Mouse (Mus musculus) hindbrain, embryonic 13.5 days (tissue): Measurements from ENCODE around the gene Nphp3. TPM values are rescaled to one million over a fixed set of nuclear protein-coding genes. Genes with fewer than 3 reads are reported as not detected.
A peak's percentile ranks its signal among the peaks of the same experiment; 100 is the strongest.

Source experiments
- ATAC-seq: fragments of 200-750 bp; cut with Nextera tagmentation; 2 replicates; pipeline ENCODE4 v1.8.0; 2017; ENCODE audit warnings: moderate TSS enrichment; ENCODE audit not compliant: low FRiP score
- H3K27ac ChIP-seq: fragments of 300-500 bp; sonication (generic); 2 replicates; pipeline ENCODE4 v1.5.1; 2015; ENCODE audit warnings: inconsistent platforms, mild to moderate bottlenecking, moderate library complexity
- H3K27me3 ChIP-seq: fragments of 300-500 bp; sonication (generic); 2 replicates; pipeline ENCODE4 v1.6.1; 2015; ENCODE audit warnings: mild to moderate bottlenecking, inconsistent platforms
- H3K36me3 ChIP-seq: fragments of 300-500 bp; sonication (generic); 2 replicates; pipeline ENCODE4 v1.6.1; 2015; ENCODE audit warnings: mild to moderate bottlenecking, inconsistent platforms
- H3K4me1 ChIP-seq: fragments of 300-500 bp; sonication (generic); replicated peaks from 2 replicates; pipeline ENCODE4 v1.6.1; 2015; ENCODE audit warnings: inconsistent platforms
- H3K4me2 ChIP-seq: fragments of 300-500 bp; sonication (generic); 2 replicates; pipeline ENCODE4 v1.6.1; 2015; ENCODE audit warnings: inconsistent platforms, mild to moderate bottlenecking, moderate library complexity
- H3K4me3 ChIP-seq: fragments of 300-500 bp; sonication (generic); 2 replicates; pipeline ENCODE4 v1.5.1; 2015; ENCODE audit warnings: mild to moderate bottlenecking, inconsistent platforms
- H3K9ac ChIP-seq: fragments of 300-500 bp; sonication (generic); 2 replicates; pipeline ENCODE4 v1.6.1; 2015; ENCODE audit warnings: mild to moderate bottlenecking, inconsistent platforms
- H3K9me3 ChIP-seq: fragments of 300-500 bp; sonication (generic); 2 replicates; pipeline ENCODE4 v1.6.1; 2016; ENCODE audit warnings: inconsistent platforms
- WGBS: fragments of 180-500 bp; shearing (Covaris S2); methylation state at CpG from one replicate; pipeline ENCODE4 v1.1.7; 2015; 5-methylcytosine and 5-hydroxymethylcytosine counted together
- polyA plus RNA-seq: library from polyadenylated mRNA; unstranded; fragments of >200 nt; fragmentation: Nextera tagmentation; extraction: Ambion mirVana; gene quantifications from 2 replicates; pipeline ENCODE4 v1.2.1, GENCODE M21; 2015

Gene Nphp3
- 2.9 and 3.9 TPM in 2 replicates for polyA plus RNA-seq

DNA sequence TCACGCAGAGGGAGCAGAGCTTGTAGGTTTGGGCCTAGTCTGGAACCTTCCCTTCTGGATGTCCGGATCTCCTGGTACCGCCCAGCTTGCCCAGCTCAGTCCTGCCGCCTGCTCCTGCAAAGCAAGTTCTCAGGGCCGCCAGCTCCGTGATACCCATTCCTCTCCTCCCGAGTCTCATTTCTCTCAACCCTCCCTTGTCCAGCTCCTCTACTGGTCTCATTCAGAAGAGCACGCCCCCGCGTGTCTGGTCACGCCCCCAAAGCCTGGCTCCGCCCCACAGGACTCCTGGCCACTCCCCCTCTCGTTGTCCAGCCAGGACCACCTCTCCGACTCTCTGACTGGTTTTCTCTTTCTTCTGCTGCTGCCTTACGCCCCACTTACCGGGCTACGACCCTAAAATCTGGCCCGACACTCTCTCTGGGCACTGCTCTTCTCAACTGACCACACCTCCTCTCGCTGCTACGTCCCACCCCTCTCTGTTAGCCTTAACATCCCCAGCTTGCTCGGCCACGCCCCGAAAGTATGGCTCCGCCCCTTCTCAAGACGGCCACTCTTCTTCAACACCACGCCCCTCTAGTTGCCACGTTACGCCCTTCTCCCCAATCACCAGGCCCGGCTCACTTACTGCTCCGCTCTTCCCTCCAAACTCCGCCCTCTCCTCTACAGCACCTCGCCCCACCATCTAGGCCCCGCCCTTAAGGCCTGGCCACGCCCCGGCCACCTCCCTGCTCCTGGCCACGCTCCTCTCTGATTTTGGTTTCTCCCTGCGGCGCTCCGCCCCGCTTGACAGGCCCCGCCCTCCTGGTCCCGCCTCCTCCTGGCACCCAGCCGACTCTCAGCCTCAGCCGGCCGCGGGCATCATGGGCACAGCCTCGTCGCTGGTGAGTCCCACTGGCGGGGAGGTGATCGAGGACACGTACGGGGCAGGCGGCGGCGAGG, at the start of gene Nphp3:
TSS of gene Nphp3 (plus strand) at position 624 of the 939 bp plus-strand sequence.
- H3K27me3 ChIP-seq: peaks cover 6% of the 10 kb centered on the region; the same call in 1 of the 2 replicates
- 1% methylated on average over 55 of the region's 55 CpGs for WGBS

DNA sequence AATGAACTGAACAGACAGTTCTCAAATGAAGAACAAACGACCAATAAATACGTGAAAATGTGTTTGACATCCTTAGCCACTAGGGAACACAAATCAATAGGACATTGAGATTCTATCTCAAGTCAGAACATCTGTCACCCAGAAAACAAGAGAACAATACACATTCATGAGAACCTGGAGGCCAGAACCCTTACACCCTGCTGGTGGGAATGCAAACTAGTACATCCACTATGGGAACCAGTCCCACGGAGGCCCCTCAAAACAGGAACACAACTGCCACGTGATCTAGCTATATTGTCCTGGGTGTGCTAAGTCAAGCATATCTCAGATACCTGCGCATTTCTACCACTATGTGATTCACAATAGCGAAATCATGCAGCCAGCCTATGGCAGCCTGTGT, 43.6 kb upstream of the Nphp3 start:
- 64% methylated on average over 6 of the region's 6 CpGs for WGBS
- Histone ChIP-seq H3K36me3 (no peaks in the 10 kb centered on the region), H3K27me3 (no peaks in the 10 kb centered on the region), H3K9me3 (no peaks in the 10 kb centered on the region), H3K4me2 (no peak overlapping the region), H3K4me3 (no peak overlapping the region), H3K4me1 (no peaks in the 10 kb centered on the region), H3K9ac (no peak overlapping the region), H3K27ac (no peak overlapping the region)
- no peak for ATAC-seq

More for the DNA sequence above, at the start of gene Nphp3:
- Histone ChIP-seq H3K9me3 (no peaks in the 10 kb centered on the region), H3K4me1 (peaks cover 19% of the 10 kb centered on the region), H3K4me2 (peak within 1 kb of the TSS; percentile 65), H3K27ac (peak within 1 kb of the TSS; percentile 87), H3K4me3 (peak within 1 kb of the TSS; percentile 64), H3K36me3 (0 out of 2 replicates have a peak, but pooled peaks cover 3% of the 10 kb centered on the region), H3K9ac (peak within 1 kb of the TSS; percentile 77)
- ATAC-seq: peak; percentile 98

DNA sequence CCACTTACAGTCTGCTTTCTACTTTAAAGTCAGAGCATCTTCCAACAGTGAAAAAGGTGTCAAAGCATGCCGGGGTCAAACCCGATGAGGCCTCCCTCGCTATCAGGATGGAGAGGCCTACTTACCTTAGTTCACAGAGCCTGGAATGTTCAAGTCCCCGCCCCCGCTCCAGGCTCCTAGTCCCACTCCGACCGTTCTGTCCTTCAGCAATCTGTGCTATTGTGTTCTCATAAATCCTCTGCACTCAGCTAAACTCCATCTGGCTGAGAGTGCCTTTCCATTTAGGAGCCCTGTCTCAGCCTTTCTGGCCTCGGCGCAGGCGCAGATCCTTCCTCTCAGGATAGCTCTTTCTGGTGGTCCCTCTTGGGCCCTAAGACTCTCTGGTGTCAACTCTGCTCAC, 42.4 kb upstream of the Nphp3 start:
- Histone ChIP-seq H3K4me1 (no peaks in the 10 kb centered on the region), H3K4me3 (no peak overlapping the region), H3K9ac (no peak overlapping the region), H3K27me3 (no peaks in the 10 kb centered on the region), H3K4me2 (no peak overlapping the region), H3K27ac (no peak overlapping the region), H3K36me3 (no peaks in the 10 kb centered on the region), H3K9me3 (no peaks in the 10 kb centered on the region)
- no peak for ATAC-seq
- 88% methylated on average over 10 of the region's 10 CpGs for WGBS

GRCm38 (mm10) chr9:103996496-103996895, 5.8 kb upstream of the Nphp3 start:
- Histone ChIP-seq H3K27ac (no peak overlapping the region), H3K36me3 (no peaks in the 10 kb centered on the region), H3K4me1 (peaks cover 5% of the 10 kb centered on the region), H3K9me3 (no peaks in the 10 kb centered on the region), H3K4me3 (no peak overlapping the region), H3K27me3 (peaks cover 10% of the 10 kb centered on the region; the same call in 1 of the 2 replicates), H3K9ac (no peak overlapping the region), H3K4me2 (no peak overlapping the region)
- WGBS: 10% methylated on average over 2 of the region's 2 CpGs
- no peak for ATAC-seq

DNA sequence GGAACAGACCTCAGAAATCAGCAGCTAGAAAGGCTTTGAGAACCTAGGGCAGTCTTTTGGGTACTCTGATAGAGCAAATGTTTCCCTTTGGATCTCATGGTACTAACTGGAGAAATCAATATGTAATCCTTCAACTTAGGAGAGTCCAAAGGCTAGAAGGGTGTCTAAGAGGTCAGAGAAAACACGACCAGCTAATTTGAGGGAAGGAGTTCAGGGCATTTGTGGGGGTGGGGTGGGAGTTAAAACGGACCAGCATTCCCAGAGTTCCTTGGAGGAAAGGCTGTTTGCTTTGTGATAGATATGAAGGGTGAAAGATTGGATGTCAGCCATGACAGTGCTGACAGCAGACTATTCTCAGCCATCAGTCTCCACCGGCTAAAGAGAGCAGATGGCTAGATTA, 1.7 kb upstream of the Nphp3 start:
- Histone ChIP-seq H3K9me3 (no peaks in the 10 kb centered on the region), H3K4me1 (peaks cover 19% of the 10 kb centered on the region), H3K36me3 (0 out of 2 replicates have a peak, but pooled peaks cover 3% of the 10 kb centered on the region), H3K9ac (no peak overlapping the region), H3K4me3 (no peak overlapping the region), H3K27me3 (peaks cover 10% of the 10 kb centered on the region; the same call in 1 of the 2 replicates), H3K4me2 (no peak overlapping the region), H3K27ac (no peak overlapping the region)
- ATAC-seq: no peak
- WGBS: 68% methylated on average over 3 of the region's 3 CpGs

DNA sequence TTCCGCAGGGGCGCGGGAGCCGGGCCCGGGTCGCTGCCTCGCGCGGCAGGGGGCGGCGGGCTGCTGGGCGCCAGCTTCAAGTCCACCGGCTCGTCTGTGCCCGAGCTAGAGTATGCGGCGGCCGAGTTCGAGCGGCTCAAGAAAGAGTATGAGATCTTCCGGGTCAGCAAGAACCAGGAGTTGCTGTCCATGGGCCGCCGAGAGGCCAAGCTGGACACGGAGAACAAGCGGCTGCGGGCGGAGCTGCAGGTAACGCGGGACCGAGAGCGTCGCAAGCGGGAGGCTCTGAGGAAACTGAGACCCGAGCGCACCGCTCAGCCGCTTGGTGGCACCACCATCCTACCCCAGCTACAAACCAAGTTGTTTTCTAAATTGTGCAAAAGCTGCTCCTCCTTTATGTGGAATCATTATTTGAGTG, 578 bp downstream of the Nphp3 start:
- Histone ChIP-seq H3K4me3 (peak overlapping the region; percentile 64), H3K9ac (peak overlapping the region; percentile 77), H3K9me3 (no peaks in the 10 kb centered on the region), H3K27me3 (0 out of 2 replicates have a peak, but pooled peaks cover 4% of the 10 kb centered on the region), H3K36me3 (peaks cover 3% of the 10 kb centered on the region; the same call in 1 of the 2 replicates), H3K4me2 (peak overlapping the region; percentile 65), H3K27ac (peak overlapping the region; percentile 87), H3K4me1 (peaks cover 19% of the 10 kb centered on the region)
- peak; percentile 53 for ATAC-seq
- 0% methylated on average over 37 of the region's 37 CpGs for WGBS

GRCm38 (mm10) chr9:104014526-104014925, 12.2 kb downstream of the Nphp3 start:
- Histone ChIP-seq H3K9ac (no peak overlapping the region), H3K4me3 (no peak overlapping the region), H3K27me3 (no peaks in the 10 kb centered on the region), H3K36me3 (peaks cover 30% of the 10 kb centered on the region), H3K9me3 (no peaks in the 10 kb centered on the region), H3K4me2 (no peak overlapping the region), H3K4me1 (no peaks in the 10 kb centered on the region), H3K27ac (no peak overlapping the region)
- WGBS: 78% methylated on average over 1 of the region's 1 CpGs
- no peak for ATAC-seq

DNA sequence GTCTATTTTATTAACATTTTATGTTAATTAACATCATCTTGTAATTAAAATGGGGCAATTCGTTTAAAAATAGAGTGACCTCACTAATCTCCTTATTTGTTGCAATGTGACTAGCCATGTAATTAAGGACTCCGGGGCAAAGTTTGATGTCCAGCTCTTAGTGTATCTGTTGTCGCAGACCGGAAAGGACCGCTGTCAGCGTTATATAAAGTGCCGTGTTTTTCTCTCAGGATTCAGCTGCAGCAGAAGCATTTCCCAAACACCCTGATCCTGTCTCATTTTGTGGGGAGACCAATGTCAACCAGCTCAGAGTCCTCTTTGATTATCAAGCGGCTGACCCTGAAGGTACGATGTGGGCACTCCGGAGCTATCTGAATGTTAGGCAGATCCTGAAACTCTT, 18.7 kb downstream of the Nphp3 start:
- Histone ChIP-seq H3K4me2 (no peak overlapping the region), H3K27ac (no peak overlapping the region), H3K36me3 (peaks cover 62% of the 10 kb centered on the region), H3K9me3 (no peaks in the 10 kb centered on the region), H3K27me3 (no peaks in the 10 kb centered on the region), H3K9ac (no peak overlapping the region), H3K4me1 (no peaks in the 10 kb centered on the region), H3K4me3 (no peak overlapping the region)
- ATAC-seq: no peak
- 93% methylated on average over 10 of the region's 10 CpGs for WGBS

- H3K9me3 ChIP-seq: 0 out of 2 replicates have a peak, but pooled peaks cover 9% of the 10 kb centered on the region
- 96% methylated on average over 8 of the region's 8 CpGs for WGBS
- H3K36me3 ChIP-seq: peaks cover 50% of the 10 kb centered on the region
- no peaks in the 10 kb centered on the region for H3K4me1 ChIP-seq
- no peak overlapping the region for H3K4me3 ChIP-seq
- H3K4me2 ChIP-seq: no peak overlapping the region
- no peak overlapping the region for H3K27ac ChIP-seq
- no peak for ATAC-seq
- no peaks in the 10 kb centered on the region for H3K27me3 ChIP-seq
- H3K9ac ChIP-seq: no peak overlapping the region
These were observed 24.8 kb downstream of the Nphp3 start for GRCm38 (mm10) chr9:104027186-104027585.

DNA sequence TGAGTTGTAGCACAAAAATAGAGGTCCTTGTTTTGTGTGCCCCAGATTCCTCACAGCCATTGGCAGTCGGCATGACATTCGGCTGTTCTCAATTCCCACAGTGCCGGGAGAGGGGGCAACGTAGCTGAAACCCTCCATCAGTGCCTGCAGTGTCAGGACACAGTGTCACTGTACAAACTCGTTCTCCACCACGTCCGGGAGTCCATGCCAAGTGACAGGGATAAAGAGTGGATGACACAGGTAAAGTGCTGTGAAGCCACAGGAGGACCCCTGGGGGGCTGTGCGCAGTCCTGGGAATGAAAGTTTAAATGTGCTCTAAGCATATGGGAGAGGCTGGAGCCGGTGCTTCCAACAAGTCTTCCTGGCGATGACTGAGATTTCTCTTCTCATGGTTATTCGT, 27.5 kb downstream of the Nphp3 start:
- Histone ChIP-seq H3K36me3 (peaks cover 39% of the 10 kb centered on the region), H3K9ac (no peak overlapping the region), H3K4me3 (no peak overlapping the region), H3K9me3 (0 out of 2 replicates have a peak, but pooled peaks cover 9% of the 10 kb centered on the region), H3K4me2 (no peak overlapping the region), H3K4me1 (no peaks in the 10 kb centered on the region), H3K27me3 (no peaks in the 10 kb centered on the region), H3K27ac (no peak overlapping the region)
- 92% methylated on average over 11 of the region's 11 CpGs for WGBS
- ATAC-seq: no peak

DNA sequence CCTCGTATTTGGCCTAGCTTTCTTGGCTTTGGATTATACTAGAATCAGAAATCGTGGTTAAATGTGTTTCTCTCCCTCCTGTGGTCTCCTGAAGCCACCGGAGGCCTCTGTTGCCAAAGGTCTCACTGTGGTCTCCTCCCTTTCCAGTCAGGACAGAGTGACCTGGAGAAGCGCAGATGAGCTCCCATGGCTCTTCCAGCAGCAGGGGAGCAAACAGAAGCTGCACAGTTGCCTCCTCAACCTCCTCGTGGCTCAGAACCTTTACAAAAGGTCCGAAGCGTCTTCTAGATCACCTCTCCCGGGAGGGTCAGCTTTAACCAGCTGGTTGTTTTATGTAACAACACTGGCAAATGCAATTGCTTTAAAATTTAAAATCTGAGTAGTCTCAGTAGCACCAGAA, 31.9 kb downstream of the Nphp3 start:
- Histone ChIP-seq H3K27ac (no peak overlapping the region), H3K9me3 (no peaks in the 10 kb centered on the region), H3K4me1 (no peaks in the 10 kb centered on the region), H3K9ac (no peak overlapping the region), H3K27me3 (no peaks in the 10 kb centered on the region), H3K36me3 (peaks cover 28% of the 10 kb centered on the region), H3K4me3 (no peak overlapping the region), H3K4me2 (no peak overlapping the region)
- WGBS: 81% methylated on average over 8 of the region's 8 CpGs
- ATAC-seq: no peak

DNA sequence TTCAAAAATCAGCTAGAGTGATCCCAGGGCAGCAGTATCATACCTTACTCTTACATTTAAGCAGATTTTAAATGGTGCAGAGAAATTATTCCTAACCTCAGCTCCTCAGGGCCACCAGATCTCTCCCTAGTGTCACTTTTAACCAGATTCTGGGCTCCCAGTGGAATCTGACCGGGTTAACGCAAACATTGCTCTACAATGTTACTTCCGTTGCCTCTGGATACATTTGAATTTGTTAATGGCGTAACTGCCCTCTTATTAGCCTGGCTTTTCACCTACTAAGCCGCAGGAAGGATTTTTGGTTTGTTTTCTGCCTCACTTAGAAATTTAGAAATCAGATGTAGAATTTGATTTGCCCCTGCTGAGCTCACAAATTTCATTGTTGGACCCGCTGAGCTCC, 32.4 kb downstream of the Nphp3 start:
- Histone ChIP-seq H3K9me3 (no peaks in the 10 kb centered on the region), H3K4me3 (no peak overlapping the region), H3K4me1 (no peaks in the 10 kb centered on the region), H3K36me3 (peaks cover 30% of the 10 kb centered on the region), H3K27me3 (no peaks in the 10 kb centered on the region), H3K4me2 (no peak overlapping the region), H3K27ac (no peak overlapping the region), H3K9ac (no peak overlapping the region)
- ATAC-seq: no peak
- WGBS: 64% methylated on average over 6 of the region's 6 CpGs
